Mouse (Mus musculus) embryonic facial prominence, embryonic 10.5 days (tissue): ENCODE measurements around the gene Ubl4b. TPM values are rescaled to one million over a fixed set of nuclear protein-coding genes. Genes with fewer than 3 reads are reported as not detected.

Experiments
- DNase-seq: peaks from one replicate; pipeline ENCODE4 v3.0.0-alpha.2; 2017; ENCODE audit warnings: low spot score
- H3K27ac ChIP-seq: fragments of 300-500 bp; sonication (generic); replicated peaks from 2 replicates; pipeline ENCODE4 v1.5.1; 2016; ENCODE audit warnings: mild to moderate bottlenecking
- H3K27me3 ChIP-seq: fragments of 300-500 bp; sonication (generic); replicated peaks from 2 replicates; pipeline ENCODE4 v1.6.1; 2016; ENCODE audit warnings: low read depth, mild to moderate bottlenecking; ENCODE audit not compliant: poor library complexity, severe bottlenecking
- H3K36me3 ChIP-seq: fragments of 300-500 bp; sonication (generic); replicated peaks from 2 replicates; pipeline ENCODE4 v1.6.1; 2016; ENCODE audit warnings: mild to moderate bottlenecking, moderate library complexity
- H3K4me1 ChIP-seq: fragments of 300-500 bp; sonication (generic); 2 replicates; pipeline ENCODE4 v1.6.1; 2016
- H3K4me3 ChIP-seq: fragments of 300-500 bp; sonication (generic); 2 replicates; pipeline ENCODE4 v1.5.1; 2016; ENCODE audit warnings: mild to moderate bottlenecking, moderate library complexity
- H3K9me3 ChIP-seq: fragments of 300-500 bp; sonication (generic); 2 replicates; pipeline ENCODE4 v1.6.1; 2016; ENCODE audit warnings: mild to moderate bottlenecking
- WGBS: fragments of 180-500 bp; shearing (Covaris S2); methylation state at CpG from one replicate; pipeline ENCODE4 v1.1.7; 2016; 5-methylcytosine and 5-hydroxymethylcytosine counted together
- polyA plus RNA-seq: library from polyadenylated mRNA; unstranded; fragments of >200 nt; fragmentation: Nextera tagmentation; extraction: Ambion mirVana; gene quantifications from 2 replicates; pipeline ENCODE4 v1.2.1, GENCODE M21; 2016

Ubl4b gene
- polyA plus RNA-seq, result 0.41 and 0.70 TPM in 2 replicates

- no peak for DNase-seq
- Histone ChIP-seq H3K27ac (no peak within 1 kb of the TSS), H3K36me3 (no peaks in the 10 kb centered on the region), H3K4me3 (no peak within 1 kb of the TSS), H3K9me3 (no peaks in the 10 kb centered on the region), H3K4me1 (peaks cover 15% of the 10 kb centered on the region), H3K27me3 (peaks cover 23% of the 10 kb centered on the region)
- 88% methylated on average over 2 of the region's 2 CpGs for WGBS
Measured at GRCm38 (mm10) chr3:107554842-107555241, at the start of gene Ubl4b. Ubl4b (minus strand) TSS chr3:107555073.

DNA sequence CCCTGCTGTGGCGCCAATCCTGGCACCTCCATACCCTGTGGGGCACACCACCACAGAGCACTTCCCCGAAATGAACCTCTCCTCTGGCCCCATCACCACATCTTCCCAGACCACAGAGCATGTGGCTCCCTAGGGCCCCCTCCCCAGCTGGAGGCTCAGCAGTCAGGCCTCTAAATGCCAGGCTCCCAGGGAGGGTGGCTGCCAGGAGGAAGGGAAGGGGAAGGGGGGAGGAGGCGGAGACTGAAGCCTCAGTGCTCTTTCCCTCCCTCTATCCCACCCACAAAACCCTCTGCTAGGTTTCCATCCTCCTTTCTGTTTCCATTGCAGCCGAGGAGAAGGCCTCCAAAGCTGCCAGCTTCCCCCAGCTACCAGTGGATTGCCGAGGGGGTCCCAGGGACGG lies 45.3 kb upstream of the Ubl4b start:
- peaks cover 53% of the 10 kb centered on the region for H3K4me1 ChIP-seq
- DNase-seq, result no peak
- peak overlapping the region; percentile 28; the same call in 1 of the 2 replicates for H3K4me3 ChIP-seq
- WGBS, result 46% methylated on average over 6 of the region's 6 CpGs
- peak overlapping the region; percentile 32; the same call in 1 of the 2 replicates for H3K27ac ChIP-seq
- H3K27me3 ChIP-seq, result peaks cover 92% of the 10 kb centered on the region
- H3K36me3 ChIP-seq, result peaks cover 34% of the 10 kb centered on the region; the same call in 1 of the 2 replicates
- no peaks in the 10 kb centered on the region for H3K9me3 ChIP-seq

GRCm38 (mm10) chr3:107597586-107598389 lies 42.9 kb upstream of the Ubl4b start:
- peak overlapping the region; percentile 71 for H3K4me3 ChIP-seq
- H3K36me3 ChIP-seq, result peaks cover 26% of the 10 kb centered on the region; the same call in 1 of the 2 replicates
- H3K4me1 ChIP-seq, result peaks cover 63% of the 10 kb centered on the region
- peaks cover 99% of the 10 kb centered on the region for H3K27me3 ChIP-seq
- WGBS, result 2% methylated on average over 22 of the region's 22 CpGs
- no peaks in the 10 kb centered on the region for H3K9me3 ChIP-seq
- H3K27ac ChIP-seq, result peak overlapping the region; percentile 92
- DNase-seq, result peak; percentile 53

- H3K36me3 ChIP-seq, result peaks cover 20% of the 10 kb centered on the region; the same call in 1 of the 2 replicates
- DNase-seq, result peak; percentile 39
- peaks cover 100% of the 10 kb centered on the region for H3K27me3 ChIP-seq
- H3K4me1 ChIP-seq, result peaks cover 63% of the 10 kb centered on the region
- peak overlapping the region; percentile 71 for H3K4me3 ChIP-seq
- H3K27ac ChIP-seq, result peak overlapping the region; percentile 92
- H3K9me3 ChIP-seq, result no peaks in the 10 kb centered on the region
- WGBS, result 2% methylated on average over 24 of the region's 24 CpGs
Measured at GRCm38 (mm10) chr3:107597134-107597533, 42.3 kb upstream of the Ubl4b start.

DNA sequence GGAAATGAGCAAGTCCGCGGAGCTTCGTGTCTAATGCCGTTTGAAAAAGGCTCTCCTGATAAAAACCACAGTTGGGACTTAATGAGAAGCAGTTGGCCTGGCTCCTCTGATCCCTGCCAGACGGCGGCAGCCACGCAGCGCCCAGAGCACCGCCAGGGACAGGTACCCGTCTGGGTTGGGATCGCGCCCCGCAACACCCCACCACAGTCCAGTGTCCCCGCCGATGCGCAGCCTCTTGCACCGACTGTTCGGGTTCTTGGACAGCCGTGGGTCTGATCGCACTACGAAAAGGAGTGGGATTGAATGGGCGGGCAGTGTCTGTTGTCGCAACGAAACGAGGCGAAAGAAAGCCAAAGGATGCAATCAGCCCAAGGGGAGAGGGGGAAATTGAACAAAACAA lies 41.7 kb upstream of the Ubl4b start:
- DNase-seq, result peak; percentile 78
- H3K36me3 ChIP-seq, result peaks cover 20% of the 10 kb centered on the region; the same call in 1 of the 2 replicates
- H3K27ac ChIP-seq, result peak overlapping the region; percentile 92
- H3K4me3 ChIP-seq, result peak overlapping the region; percentile 71
- no peaks in the 10 kb centered on the region for H3K9me3 ChIP-seq
- WGBS, result under 1% methylated on average over 26 of the region's 26 CpGs
- H3K4me1 ChIP-seq, result peaks cover 63% of the 10 kb centered on the region
- peaks cover 100% of the 10 kb centered on the region for H3K27me3 ChIP-seq

DNA sequence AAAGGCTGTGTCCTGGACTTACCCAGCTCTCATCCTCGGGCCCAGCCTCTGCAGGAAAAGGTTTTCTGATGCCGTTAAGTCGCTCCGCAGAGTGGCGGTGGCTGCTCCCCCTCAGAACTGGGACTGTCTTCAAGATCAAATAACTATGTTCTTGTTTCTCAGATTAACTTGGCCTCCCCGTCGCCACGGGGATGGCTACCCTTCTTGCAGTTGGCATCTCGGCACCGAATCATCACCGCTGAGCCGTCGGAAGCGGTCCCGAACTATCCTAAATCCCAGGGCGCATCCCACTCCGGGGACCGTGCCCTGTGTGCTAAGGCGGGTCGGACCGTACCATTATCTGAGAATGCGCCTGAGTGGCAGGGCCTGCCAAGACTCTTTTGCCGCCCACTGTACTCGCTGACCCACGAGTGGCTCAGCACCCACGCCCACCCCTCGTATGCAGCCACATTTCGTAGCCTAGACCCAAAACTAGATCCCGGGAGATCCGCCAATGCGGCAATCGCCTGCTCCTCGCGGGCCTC lies 41.1 kb upstream of the Ubl4b start:
- peaks cover 63% of the 10 kb centered on the region for H3K4me1 ChIP-seq
- H3K4me3 ChIP-seq, result peak overlapping the region; percentile 71
- H3K27ac ChIP-seq, result peak overlapping the region; percentile 92
- under 1% methylated on average over 34 of the region's 34 CpGs for WGBS
- DNase-seq, result peak; percentile 69
- H3K36me3 ChIP-seq, result peaks cover 16% of the 10 kb centered on the region; the same call in 1 of the 2 replicates
- H3K9me3 ChIP-seq, result no peaks in the 10 kb centered on the region
- peaks cover 100% of the 10 kb centered on the region for H3K27me3 ChIP-seq

DNA sequence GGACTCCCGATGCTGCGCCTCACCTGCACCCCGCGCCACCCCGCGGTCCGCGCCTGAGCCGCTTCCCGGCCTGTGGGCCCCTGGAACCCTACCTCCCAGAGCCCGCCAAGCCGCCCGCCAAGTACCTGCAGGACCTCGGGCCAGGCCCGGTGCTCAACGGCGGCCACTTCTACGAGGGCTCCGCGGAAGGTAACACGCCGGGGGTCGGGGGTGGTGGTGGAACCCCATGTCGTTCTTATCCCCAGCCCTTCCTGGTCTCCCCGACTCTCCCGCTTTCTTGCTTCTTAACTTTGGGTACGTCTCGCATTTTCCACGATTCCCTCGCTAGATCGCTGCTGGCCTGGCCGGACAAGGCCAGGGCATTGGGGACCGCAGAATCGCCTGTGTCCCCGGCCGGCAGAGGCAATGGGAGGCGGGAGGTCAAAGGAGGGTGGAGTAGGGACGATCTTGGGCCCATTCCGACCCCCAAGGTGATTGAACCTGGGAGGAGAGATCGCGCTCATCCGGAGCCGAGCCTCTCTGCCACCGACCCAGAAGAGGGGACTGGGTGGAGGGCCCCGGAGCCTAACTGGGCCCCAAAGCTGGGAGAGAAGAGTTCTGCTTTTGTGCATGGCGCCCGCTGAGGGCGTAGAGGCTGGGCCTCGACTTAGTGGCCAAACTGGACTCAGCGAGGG lies 40.5 kb upstream of the Ubl4b start:
- H3K4me1 ChIP-seq, result peaks cover 61% of the 10 kb centered on the region
- H3K4me3 ChIP-seq, result peak overlapping the region; percentile 71
- peak overlapping the region; percentile 92 for H3K27ac ChIP-seq
- H3K9me3 ChIP-seq, result no peaks in the 10 kb centered on the region
- H3K27me3 ChIP-seq, result peaks cover 98% of the 10 kb centered on the region
- DNase-seq, result peak; percentile 74
- WGBS, result under 1% methylated on average over 50 of the region's 50 CpGs
- peaks cover 10% of the 10 kb centered on the region; the same call in 1 of the 2 replicates for H3K36me3 ChIP-seq

GRCm38 (mm10) chr3:107594662-107595263 lies 39.9 kb upstream of the Ubl4b start, which contains the start of gene Alx3:
Alx3 (plus strand) TSS chr3:107595031.
- peak within 1 kb of the TSS; percentile 92 for H3K27ac ChIP-seq
- peaks cover 6% of the 10 kb centered on the region; the same call in 1 of the 2 replicates for H3K36me3 ChIP-seq
- H3K27me3 ChIP-seq, result peaks cover 98% of the 10 kb centered on the region
- H3K4me1 ChIP-seq, result peaks cover 57% of the 10 kb centered on the region
- no peaks in the 10 kb centered on the region for H3K9me3 ChIP-seq
- DNase-seq, result no peak
- WGBS, result under 1% methylated on average over 46 of the region's 46 CpGs
- H3K4me3 ChIP-seq, result peak within 1 kb of the TSS; percentile 71

GRCm38 (mm10) chr3:107593632-107594031 lies 38.8 kb upstream of the Ubl4b start:
- 34% methylated on average over 2 of the region's 2 CpGs for WGBS
- peak; percentile 15 for DNase-seq
- no peaks in the 10 kb centered on the region for H3K9me3 ChIP-seq
- H3K27ac ChIP-seq, result no peak overlapping the region
- H3K4me1 ChIP-seq, result peaks cover 50% of the 10 kb centered on the region
- peaks cover 98% of the 10 kb centered on the region for H3K27me3 ChIP-seq
- no peaks in the 10 kb centered on the region for H3K36me3 ChIP-seq
- peak overlapping the region; percentile 71; the same call in 1 of the 2 replicates for H3K4me3 ChIP-seq

DNA sequence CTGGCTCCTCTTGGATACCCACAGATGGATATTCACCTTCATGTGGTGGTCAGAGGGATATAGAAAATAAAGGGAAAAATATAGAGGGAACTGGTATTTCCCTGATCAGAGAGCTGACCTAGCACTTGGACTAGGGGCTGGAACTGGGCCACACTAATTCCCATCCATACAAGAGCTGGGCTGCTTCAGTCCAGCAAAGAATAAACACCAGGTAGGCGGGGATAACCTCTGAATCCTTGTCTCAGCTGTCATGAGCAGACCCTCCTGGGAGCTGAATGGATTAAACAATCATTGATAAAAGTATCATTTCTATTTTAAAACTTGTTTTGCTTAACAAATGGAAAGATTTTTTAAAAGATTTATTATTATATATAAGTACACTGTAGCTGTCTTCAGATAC lies 36.7 kb upstream of the Ubl4b start:
- Histone ChIP-seq H3K4me3 (no peak overlapping the region), H3K36me3 (no peaks in the 10 kb centered on the region), H3K27me3 (peaks cover 98% of the 10 kb centered on the region), H3K27ac (no peak overlapping the region), H3K9me3 (no peaks in the 10 kb centered on the region), H3K4me1 (peaks cover 38% of the 10 kb centered on the region)
- WGBS, result 52% methylated on average over 1 of the region's 1 CpGs
- no peak for DNase-seq

- no peaks in the 10 kb centered on the region for H3K36me3 ChIP-seq
- no peak overlapping the region; the same call in 1 of the 2 replicates for H3K27ac ChIP-seq
Measured at GRCm38 (mm10) chr3:107586504-107586903, 31.6 kb upstream of the Ubl4b start.

DNA sequence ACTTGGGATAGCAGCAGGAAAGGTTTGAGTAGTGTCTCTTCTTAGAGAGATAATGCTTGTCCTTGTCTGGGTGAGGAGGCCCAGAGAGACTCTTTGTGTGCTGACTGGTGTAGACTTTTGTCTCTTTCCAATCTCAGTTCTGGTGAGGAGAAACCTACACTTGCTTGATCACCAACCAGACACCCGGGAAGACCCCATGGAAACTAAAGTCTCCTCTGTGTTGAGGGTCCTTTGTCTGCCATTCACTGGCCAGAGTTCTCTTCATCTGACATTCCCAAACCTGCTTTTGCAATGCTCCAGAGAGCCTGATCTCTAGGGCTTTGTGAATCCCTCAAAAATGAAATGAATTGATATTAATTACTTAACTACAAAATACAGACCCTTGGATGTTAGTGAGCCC lies 29.0 kb upstream of the Ubl4b start:
- Histone ChIP-seq H3K4me3 (peak overlapping the region; percentile 58; the same call in 1 of the 2 replicates), H3K36me3 (no peaks in the 10 kb centered on the region), H3K4me1 (peaks cover 69% of the 10 kb centered on the region), H3K27ac (peak overlapping the region; percentile 89), H3K9me3 (no peaks in the 10 kb centered on the region), H3K27me3 (peaks cover 99% of the 10 kb centered on the region)
- WGBS, result 6% methylated on average over 1 of the region's 1 CpGs
- DNase-seq, result no peak

More at GRCm38 (mm10) chr3:107586504-107586903, 31.6 kb upstream of the Ubl4b start:
- Histone ChIP-seq H3K27me3 (peaks cover 98% of the 10 kb centered on the region), H3K4me3 (no peak overlapping the region), H3K9me3 (no peaks in the 10 kb centered on the region), H3K4me1 (peaks cover 51% of the 10 kb centered on the region)
- no peak for DNase-seq
- 73% methylated on average over 6 of the region's 6 CpGs for WGBS
